Mouse (Mus musculus): ENCODE results near the gene Gm15319. TPM values are rescaled to one million over a fixed set of nuclear protein-coding genes. Genes with fewer than 3 reads are reported as not detected.
"Not testable (repeated sequence)": the region's sequence is repeated elsewhere in the genome, so short reads cannot be mapped to it uniquely, and the experiment has no call there.

Gm15319 gene
- polyA plus RNA-seq (2016; fragmentation: Nextera tagmentation; extraction: Ambion mirVana) = not detected in 2 replicates

GRCm38 (mm10) chr8:20363110-20363509, at the start of gene Gm15319:
Gene Gm15319, minus strand, starts transcription at chr8:20363210.
- not testable (repeated sequence) for H3K9me3 ChIP-seq; H3K27me3 ChIP-seq (replicated peaks); H3K4me1 ChIP-seq; H3K27ac ChIP-seq; H3K9ac ChIP-seq; ATAC-seq (ENCODE audit: low FRiP score, low read depth); H3K4me2 ChIP-seq (replicated peaks); H3K4me3 ChIP-seq; H3K36me3 ChIP-seq
- WGBS = no CpG with 5 or more reads among the region's 2 CpGs

GRCm38 (mm10) chr8:20410355-20410754, 47.3 kb upstream of the Gm15319 start:
- H3K4me1 ChIP-seq; H3K9ac ChIP-seq; H3K9me3 ChIP-seq; ATAC-seq (ENCODE audit: low FRiP score, low read depth); H3K27ac ChIP-seq; H3K27me3 ChIP-seq (replicated peaks); H3K4me2 ChIP-seq (replicated peaks); H3K4me3 ChIP-seq; H3K36me3 ChIP-seq: not testable (repeated sequence)
- WGBS = 67% methylated on average over 1 of the region's 3 CpGs

GRCm38 (mm10) chr8:20408441-20409030, 45.5 kb upstream of the Gm15319 start:
- H3K9ac ChIP-seq; H3K9me3 ChIP-seq; ATAC-seq (ENCODE audit: low FRiP score, low read depth); H3K36me3 ChIP-seq; H3K27ac ChIP-seq; H3K4me1 ChIP-seq; H3K4me3 ChIP-seq; H3K27me3 ChIP-seq (replicated peaks); H3K4me2 ChIP-seq (replicated peaks): not testable (repeated sequence)
- WGBS = 91% methylated on average over 8 of the region's 8 CpGs

GRCm38 (mm10) chr8:20389363-20389739, 26.3 kb upstream of the Gm15319 start:
- not testable (repeated sequence) for H3K27ac ChIP-seq; H3K36me3 ChIP-seq; H3K9ac ChIP-seq; H3K9me3 ChIP-seq; H3K4me3 ChIP-seq; H3K27me3 ChIP-seq (replicated peaks); H3K4me1 ChIP-seq; H3K4me2 ChIP-seq (replicated peaks)
- 27% methylated on average over 6 of the region's 7 CpGs for WGBS
- peak; percentile 71; the same call in 1 of the 2 replicates for ATAC-seq (ENCODE audit: low FRiP score, low read depth)

- H3K36me3 ChIP-seq; H3K4me2 ChIP-seq (replicated peaks): not testable (repeated sequence)
- 65% methylated on average over 3 of the region's 7 CpGs for WGBS
Measured at GRCm38 (mm10) chr8:20388706-20389362, 25.8 kb upstream of the Gm15319 start.

GRCm38 (mm10) chr8:20387121-20387794, 24.2 kb upstream of the Gm15319 start:
- not testable (repeated sequence) for ATAC-seq (ENCODE audit: low FRiP score, low read depth); H3K4me3 ChIP-seq; H3K27me3 ChIP-seq (replicated peaks); H3K4me2 ChIP-seq (replicated peaks); H3K9ac ChIP-seq; H3K9me3 ChIP-seq; H3K36me3 ChIP-seq; H3K27ac ChIP-seq; H3K4me1 ChIP-seq
- WGBS = 86% methylated on average over 2 of the region's 8 CpGs

More at GRCm38 (mm10) chr8:20388706-20389362, 25.8 kb upstream of the Gm15319 start:
- ATAC-seq (ENCODE audit: low FRiP score, low read depth) = peak; percentile 80; the same call in 1 of the 2 replicates
- H3K27ac ChIP-seq; H3K9me3 ChIP-seq; H3K4me3 ChIP-seq; H3K27me3 ChIP-seq (replicated peaks); H3K4me1 ChIP-seq; H3K9ac ChIP-seq: not testable (repeated sequence)

GRCm38 (mm10) chr8:20384990-20385389, 22.0 kb upstream of the Gm15319 start:
- not testable (repeated sequence) for H3K36me3 ChIP-seq; H3K27me3 ChIP-seq (replicated peaks); H3K27ac ChIP-seq; H3K9me3 ChIP-seq; H3K4me3 ChIP-seq; H3K9ac ChIP-seq; ATAC-seq (ENCODE audit: low FRiP score, low read depth); H3K4me1 ChIP-seq; H3K4me2 ChIP-seq (replicated peaks)
- 60% methylated on average over 1 of the region's 2 CpGs for WGBS

- H3K4me2 ChIP-seq (replicated peaks); H3K27ac ChIP-seq: not testable (repeated sequence)
Measured at GRCm38 (mm10) chr8:20384131-20384530, 21.1 kb upstream of the Gm15319 start.

GRCm38 (mm10) chr8:20382146-20382545, 19.1 kb upstream of the Gm15319 start:
- not testable (repeated sequence) for H3K4me3 ChIP-seq; H3K36me3 ChIP-seq; H3K4me2 ChIP-seq (replicated peaks); H3K27me3 ChIP-seq (replicated peaks); ATAC-seq (ENCODE audit: low FRiP score, low read depth); H3K9ac ChIP-seq; H3K4me1 ChIP-seq; H3K9me3 ChIP-seq; H3K27ac ChIP-seq
- 81% methylated on average over 2 of the region's 2 CpGs for WGBS

More at GRCm38 (mm10) chr8:20384131-20384530, 21.1 kb upstream of the Gm15319 start:
- ATAC-seq (ENCODE audit: low FRiP score, low read depth); H3K4me3 ChIP-seq; H3K9me3 ChIP-seq; H3K4me1 ChIP-seq; H3K27me3 ChIP-seq (replicated peaks); H3K36me3 ChIP-seq; H3K9ac ChIP-seq: not testable (repeated sequence)
- WGBS = 87% methylated on average over 9 of the region's 9 CpGs

GRCm38 (mm10) chr8:20381637-20382036, 18.6 kb upstream of the Gm15319 start:
- not testable (repeated sequence) for H3K27ac ChIP-seq; H3K4me1 ChIP-seq; H3K9ac ChIP-seq; H3K4me3 ChIP-seq; ATAC-seq (ENCODE audit: low FRiP score, low read depth); H3K9me3 ChIP-seq; H3K27me3 ChIP-seq (replicated peaks); H3K4me2 ChIP-seq (replicated peaks); H3K36me3 ChIP-seq
- 87% methylated on average over 2 of the region's 3 CpGs for WGBS

GRCm38 (mm10) chr8:20381239-20381620, 18.2 kb upstream of the Gm15319 start:
- H3K9me3 ChIP-seq; H3K27me3 ChIP-seq (replicated peaks); H3K36me3 ChIP-seq; H3K4me2 ChIP-seq (replicated peaks); H3K9ac ChIP-seq; ATAC-seq (ENCODE audit: low FRiP score, low read depth); H3K4me3 ChIP-seq; H3K27ac ChIP-seq; H3K4me1 ChIP-seq: not testable (repeated sequence)
- WGBS = 91% methylated on average over 3 of the region's 5 CpGs

GRCm38 (mm10) chr8:20380590-20381238, 17.7 kb upstream of the Gm15319 start:
- WGBS = 89% methylated on average over 7 of the region's 7 CpGs
- H3K4me2 ChIP-seq (replicated peaks); H3K4me1 ChIP-seq; H3K27ac ChIP-seq; H3K36me3 ChIP-seq; H3K4me3 ChIP-seq; H3K27me3 ChIP-seq (replicated peaks); H3K9me3 ChIP-seq; H3K9ac ChIP-seq: not testable (repeated sequence)
- ATAC-seq (ENCODE audit: low FRiP score, low read depth) = peak; percentile 65
